Mouse (Mus musculus) kidney, adult 8-10 months (tissue): ENCODE measurements at regions not wholly inside any gene's neighbourhood (a gene's known extent, or its start where the extent isn't known, plus 50 kb on each side); places are given as distances from the start of the nearest gene placed in this dataset.
A peak's percentile ranks its signal among the peaks of the same experiment; 100 is the strongest.
"Not testable (repeated sequence)": the region's sequence is repeated elsewhere in the genome, so short reads cannot be mapped to it uniquely, and the experiment has no call there.

ENCODE experiments used
- DNase-seq, 2 experiments: peaks; one replicate each; pipeline ENCODE4 v3.0.0; 2022

- not testable (repeated sequence) for DNase-seq
Measured at GRCm38 (mm10) chr17:10150403-10150689, 169.3 kb downstream of the Qk start.

- no peak for DNase-seq
Measured at GRCm38 (mm10) chr17:10149682-10150402, 169.8 kb downstream of the Qk start.

GRCm38 (mm10) chr17:10147106-10147505 lies 172.5 kb downstream of the Qk start:
- DNase-seq = no peak

GRCm38 (mm10) chr17:10146576-10146975 lies 173.1 kb downstream of the Qk start:
- DNase-seq = no peak

- DNase-seq = peak; percentile 28 to 78
Measured at GRCm38 (mm10) chr17:10138847-10139246, 180.8 kb downstream of the Qk start.

- DNase-seq = no peak
Measured at GRCm38 (mm10) chr17:10138374-10138773, 181.3 kb downstream of the Qk start.

- no peak for DNase-seq
Measured at GRCm38 (mm10) chr17:10135111-10135510, 184.5 kb downstream of the Qk start.

GRCm38 (mm10) chr17:10128591-10128990 lies 191.1 kb downstream of the Qk start:
- no peak for DNase-seq

- peak in 1 of 2 experiments; percentile 16 for DNase-seq
Measured at GRCm38 (mm10) chr17:10122411-10122810, 197.2 kb downstream of the Qk start.

GRCm38 (mm10) chr17:10112118-10112517 lies 207.5 kb downstream of the Qk start:
- no peak for DNase-seq

GRCm38 (mm10) chr17:10110375-10110675 lies 209.3 kb downstream of the Qk start:
- DNase-seq = no peak

- DNase-seq = no peak
Measured at GRCm38 (mm10) chr17:10109511-10110374, 209.9 kb downstream of the Qk start.

GRCm38 (mm10) chr17:10105299-10105698 lies 214.4 kb downstream of the Qk start:
- DNase-seq = no peak

GRCm38 (mm10) chr17:10098199-10098598 lies 221.5 kb downstream of the Qk start:
- DNase-seq = no peak

- no peak for DNase-seq
Measured at GRCm38 (mm10) chr17:10097691-10098090, 222.0 kb downstream of the Qk start.

- peak; percentile 32 to 49 for DNase-seq
Measured at GRCm38 (mm10) chr17:10095841-10096301, 223.8 kb downstream of the Qk start.

GRCm38 (mm10) chr17:10094108-10094521 lies 225.5 kb downstream of the Qk start:
- peak; percentile 45 to 53 for DNase-seq

- DNase-seq = peak; percentile 28 to 37
Measured at GRCm38 (mm10) chr17:10093437-10094107, 226.1 kb downstream of the Qk start.

GRCm38 (mm10) chr17:10087192-10087886 lies 232.3 kb downstream of the Qk start:
- DNase-seq = no peak

- no peak for DNase-seq
Measured at GRCm38 (mm10) chr17:10086558-10086957, 233.1 kb downstream of the Qk start.

- no peak for DNase-seq
Measured at GRCm38 (mm10) chr17:10086132-10086531, 233.5 kb downstream of the Qk start.

GRCm38 (mm10) chr17:10081721-10082120 lies 237.9 kb downstream of the Qk start:
- DNase-seq = no peak
